Mouse (Mus musculus) embryonic facial prominence, embryonic 14.5 days (tissue): ENCODE measurements around the gene Crip2. TPM values are rescaled to one million over a fixed set of nuclear protein-coding genes. Genes with fewer than 3 reads are reported as not detected.

Experiments used
- ATAC-seq: fragments of 200-750 bp; cut with Nextera tagmentation; 2 replicates; pipeline ENCODE4 v1.8.0; 2017; ENCODE audit warnings: low read depth, moderate number of reproducible peaks, moderate TSS enrichment
- DNase-seq: peaks from one replicate; pipeline ENCODE4 v3.0.0-alpha.2; 2015; ENCODE audit warnings: low spot score
- H3K27ac ChIP-seq: fragments of 300-500 bp; sonication (generic); replicated peaks from 2 replicates; pipeline ENCODE4 v1.5.1; 2014; ENCODE audit warnings: low read depth, mild to moderate bottlenecking, low read length, moderate library complexity
- H3K27me3 ChIP-seq: fragments of 300-500 bp; sonication (generic); replicated peaks from 2 replicates; pipeline ENCODE4 v1.6.1; 2014; ENCODE audit warnings: low read length; ENCODE audit not compliant: control insufficient read depth, insufficient read depth
- H3K36me3 ChIP-seq: fragments of 300-500 bp; sonication (generic); 2 replicates; pipeline ENCODE4 v1.6.1; 2014; ENCODE audit warnings: low read length, mixed read lengths; ENCODE audit not compliant: control insufficient read depth, insufficient read depth
- H3K4me1 ChIP-seq: fragments of 300-500 bp; sonication (generic); 2 replicates; pipeline ENCODE4 v1.6.1; 2014; ENCODE audit warnings: antibody characterized with exemption, low read length; ENCODE audit not compliant: control insufficient read depth, insufficient read depth
- H3K4me2 ChIP-seq: fragments of 300-500 bp; sonication (generic); 2 replicates; pipeline ENCODE4 v1.6.1; 2014; ENCODE audit warnings: low read depth, mild to moderate bottlenecking, low read length, moderate library complexity, mixed read lengths
- H3K4me3 ChIP-seq: fragments of 300-500 bp; sonication (generic); 2 replicates; pipeline ENCODE4 v1.5.1; 2014; ENCODE audit warnings: low read depth, mild to moderate bottlenecking, low read length
- H3K9ac ChIP-seq: fragments of 300-500 bp; sonication (generic); 2 replicates; pipeline ENCODE4 v1.6.1; 2014; ENCODE audit warnings: low read depth, mild to moderate bottlenecking, low read length, moderate library complexity, mixed read lengths
- H3K9me3 ChIP-seq: fragments of 300-500 bp; sonication (generic); 2 replicates; pipeline ENCODE4 v1.6.1; 2016; ENCODE audit warnings: low read length; ENCODE audit not compliant: control insufficient read depth
- WGBS: fragments of 180-500 bp; shearing (Covaris S2); extraction: QIAGEN DNeasy Blood & Tissue Kit; methylation state at CpG from one replicate; pipeline ENCODE4 v1.1.7; 2014; 5-methylcytosine and 5-hydroxymethylcytosine counted together
- polyA plus RNA-seq: library from polyadenylated mRNA; unstranded; fragments of >200 nt; fragmentation: Nextera tagmentation; extraction: Ambion mirVana; gene quantifications from 2 replicates; pipeline ENCODE4 v1.2.1, GENCODE M21; 2014

Crip2 gene
- polyA plus RNA-seq, 1 experiment from 2014 or later: 185 TPM

- WGBS: 33% methylated on average over 11 of the region's 11 CpGs
- Histone ChIP-seq H3K9ac (no peak overlapping the region), H3K4me2 (no peak overlapping the region), H3K9me3 (no peaks in the 10 kb centered on the region), H3K4me3 (no peak overlapping the region), H3K27ac (peak overlapping the region; percentile 78), H3K36me3 (0 out of 2 replicates have a peak, but pooled peaks cover 11% of the 10 kb centered on the region), H3K27me3 (no peaks in the 10 kb centered on the region), H3K4me1 (no peaks in the 10 kb centered on the region)
- ATAC-seq: peak; percentile 82
- peak; percentile 62 for DNase-seq
Observed at GRCm38 (mm10) chr12:113163561-113164006, 23.5 kb downstream of the Crip2 start.

GRCm38 (mm10) chr12:113168031-113168536 is 28.0 kb downstream of the Crip2 start:
- 87% methylated on average over 9 of the region's 9 CpGs for WGBS
- DNase-seq: no peak
- H3K27ac ChIP-seq: no peak overlapping the region
- no peak for ATAC-seq
- H3K9ac ChIP-seq: no peak overlapping the region
- no peaks in the 10 kb centered on the region for H3K9me3 ChIP-seq
- no peak overlapping the region for H3K4me3 ChIP-seq
- H3K4me1 ChIP-seq: no peaks in the 10 kb centered on the region
- H3K36me3 ChIP-seq: no peaks in the 10 kb centered on the region
- no peaks in the 10 kb centered on the region for H3K27me3 ChIP-seq
- H3K4me2 ChIP-seq: no peak overlapping the region

- ATAC-seq (no peak), DNase-seq (no peak)
- Histone ChIP-seq H3K27me3 (no peaks in the 10 kb centered on the region), H3K9me3 (no peaks in the 10 kb centered on the region), H3K4me2 (no peak overlapping the region), H3K27ac (no peak overlapping the region), H3K36me3 (no peaks in the 10 kb centered on the region), H3K9ac (no peak overlapping the region), H3K4me1 (no peaks in the 10 kb centered on the region), H3K4me3 (no peak overlapping the region)
- WGBS: 92% methylated on average over 18 of the region's 18 CpGs
Observed at GRCm38 (mm10) chr12:113176960-113177725, 37.1 kb downstream of the Crip2 start.

GRCm38 (mm10) chr12:113181020-113181419 is 41.0 kb downstream of the Crip2 start:
- Histone ChIP-seq H3K9me3 (no peaks in the 10 kb centered on the region), H3K27me3 (peaks cover 7% of the 10 kb centered on the region; the same call in 1 of the 2 replicates), H3K4me1 (no peaks in the 10 kb centered on the region), H3K4me2 (no peak overlapping the region), H3K36me3 (no peaks in the 10 kb centered on the region), H3K9ac (no peak overlapping the region), H3K4me3 (no peak overlapping the region), H3K27ac (no peak overlapping the region)
- no peak for DNase-seq
- 44% methylated on average over 4 of the region's 4 CpGs for WGBS
- ATAC-seq: no peak

- WGBS: 64% methylated on average over 4 of the region's 5 CpGs
- Histone ChIP-seq H3K27me3 (peaks cover 18% of the 10 kb centered on the region), H3K27ac (no peak overlapping the region), H3K9me3 (no peaks in the 10 kb centered on the region), H3K4me3 (no peak overlapping the region), H3K4me2 (peak overlapping the region; percentile 72; the same call in 1 of the 2 replicates), H3K9ac (no peak overlapping the region), H3K4me1 (peaks cover 8% of the 10 kb centered on the region), H3K36me3 (peaks cover 18% of the 10 kb centered on the region)
- DNase-seq (no peak), ATAC-seq (no peak)
Observed at GRCm38 (mm10) chr12:113184945-113185344, 44.9 kb downstream of the Crip2 start.

GRCm38 (mm10) chr12:113185442-113186291 is 45.6 kb downstream of the Crip2 start, which contains the start of gene Tmem121:
Gene Tmem121, plus strand, starts transcription at chr12:113185930.
- H3K36me3 ChIP-seq: peaks cover 24% of the 10 kb centered on the region
- 2% methylated on average over 46 of the region's 63 CpGs for WGBS
- DNase-seq: peak; percentile 33
- H3K9me3 ChIP-seq: no peaks in the 10 kb centered on the region
- peak; percentile 67 for ATAC-seq
- H3K4me2 ChIP-seq: peak within 1 kb of the TSS; percentile 72
- no peak within 1 kb of the TSS for H3K27ac ChIP-seq
- H3K9ac ChIP-seq: peak within 1 kb of the TSS; percentile 78
- H3K4me3 ChIP-seq: peak within 1 kb of the TSS; percentile 69
- H3K4me1 ChIP-seq: peaks cover 8% of the 10 kb centered on the region
- peaks cover 18% of the 10 kb centered on the region for H3K27me3 ChIP-seq

- peak overlapping the region; percentile 78 for H3K9ac ChIP-seq
- no peak overlapping the region for H3K27ac ChIP-seq
- peaks cover 18% of the 10 kb centered on the region for H3K27me3 ChIP-seq
- H3K4me2 ChIP-seq: peak overlapping the region; percentile 72
- H3K4me3 ChIP-seq: peak overlapping the region; percentile 69
- 35% methylated on average over 12 of the region's 12 CpGs for WGBS
- H3K9me3 ChIP-seq: no peaks in the 10 kb centered on the region
- ATAC-seq (no peak), DNase-seq (no peak)
- H3K36me3 ChIP-seq: peaks cover 24% of the 10 kb centered on the region
- peaks cover 8% of the 10 kb centered on the region for H3K4me1 ChIP-seq
Observed at GRCm38 (mm10) chr12:113186326-113187010, 46.4 kb downstream of the Crip2 start.

- Histone ChIP-seq H3K4me3 (peak overlapping the region; percentile 69), H3K27ac (no peak overlapping the region), H3K36me3 (peaks cover 24% of the 10 kb centered on the region), H3K4me2 (peak overlapping the region; percentile 72), H3K4me1 (peaks cover 8% of the 10 kb centered on the region), H3K27me3 (peaks cover 18% of the 10 kb centered on the region), H3K9ac (peak overlapping the region; percentile 78; the same call in 1 of the 2 replicates), H3K9me3 (no peaks in the 10 kb centered on the region)
- DNase-seq (no peak), ATAC-seq (no peak)
- 45% methylated on average over 4 of the region's 4 CpGs for WGBS
Observed at GRCm38 (mm10) chr12:113187011-113187375, 47.0 kb downstream of the Crip2 start.
